Comparison of ENCODE assay signal across 8 mouse cellular contexts in the genomic region with DNA sequence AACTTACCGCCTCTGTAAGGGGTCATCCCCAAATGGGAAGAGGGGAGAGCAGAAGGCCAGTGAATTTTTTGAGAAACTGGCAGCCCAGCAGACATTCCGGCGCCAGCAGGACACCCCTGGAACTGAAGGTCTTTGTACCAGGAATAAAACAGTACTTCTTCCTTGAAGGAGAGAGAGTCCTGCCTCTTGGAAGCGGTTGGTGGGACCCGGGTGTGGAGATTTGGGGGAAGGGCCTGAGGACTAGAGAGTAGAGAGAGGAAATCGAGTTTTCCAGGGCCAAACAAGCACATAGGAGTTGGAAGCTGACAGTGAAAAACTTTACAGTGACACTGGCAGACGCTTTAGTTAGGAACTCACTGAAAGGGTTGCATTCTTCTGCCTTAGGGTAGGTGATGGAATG.
DNase-seq lines count a peak whose midpoint lies in the region; ATAC-seq and TF ChIP-seq lines count a peak whose summit lies in the region.
"Had no signal": no experiment of that assay in that cellular context is flagged by ENCODE, and none has a peak within 500 bp of the region (broad histone marks: within the 10 kb centered on the region; RNA-seq: fewer than 3 reads in every experiment).

No protein-coding gene starts in this region.

- TF ChIP-seq CTCF in lung, embryonic 14.5 days (IDR thresholded peaks at IDR 0.05; ENCODE audit: low read depth), result no peak

- ATAC-seq in lung, embryonic 14.5 days (ENCODE audit: insufficient read depth), result no peak
- no peak for ATAC-seq in forebrain, embryonic 11.5 days (replicated peaks; ENCODE audit: low FRiP score)
- ATAC-seq in intestine, embryonic 14.5 days (replicated peaks; ENCODE audit: low FRiP score, low TSS enrichment, low read depth), result no peak
- peak; percentile 15; the same call in 1 of the 2 replicates for ATAC-seq in neural tube, embryonic 15.5 days (ENCODE audit: low FRiP score)

- H3K9ac ChIP-seq in lung, embryonic 14.5 days, result 0 out of 2 replicates have a peak overlapping the region, but pooled peaks have one; percentile 27
- peak overlapping the region; percentile 49; the same call in 1 of the 2 replicates for H3K9ac ChIP-seq in forebrain, embryonic 11.5 days (ENCODE audit: low read length)
- no peak overlapping the region for H3K9ac ChIP-seq in intestine, embryonic 14.5 days (ENCODE audit: low read length)
- H3K9ac ChIP-seq in neural tube, embryonic 15.5 days (replicated peaks), result peak overlapping the region; percentile 39; the same call in 1 of the 2 replicates

- DNase-seq in lung, embryonic 14.5 days, result peak; percentile 21
- DNase-seq in lung, adult 18-20 months, result no peak
- no peak for DNase-seq in forebrain, embryonic 11.5 days (ENCODE audit: low spot score)
- peak; percentile 62 for DNase-seq in intestine, embryonic 14.5 days (ENCODE audit: low spot score)
- no peak for DNase-seq in cerebellum, adult 9-11 months
- DNase-seq in frontal cortex, adult 2 months (ENCODE audit: extremely low spot score in 1 of 2, low spot score in 1 of 2), result no peak

- no peaks in the 10 kb centered on the region for H3K36me3 ChIP-seq in lung, embryonic 14.5 days (ENCODE audit: insufficient read depth)
- no peaks in the 10 kb centered on the region for H3K36me3 ChIP-seq in forebrain, embryonic 11.5 days (ENCODE audit: control insufficient read depth, insufficient read depth, low read length)
- H3K36me3 ChIP-seq in intestine, embryonic 14.5 days (ENCODE audit: control insufficient read depth, insufficient read depth, low read length), result no peaks in the 10 kb centered on the region
- H3K36me3 ChIP-seq in neural tube, embryonic 15.5 days, result no peaks in the 10 kb centered on the region

- peak overlapping the region; percentile 47 for H3K27ac ChIP-seq in lung, embryonic 14.5 days (ENCODE audit: low read depth)
- H3K27ac ChIP-seq in forebrain, embryonic 11.5 days (ENCODE audit: low read depth, low read length), result no peak overlapping the region
- H3K27ac ChIP-seq in intestine, embryonic 14.5 days (ENCODE audit: low read depth), result no peak overlapping the region
- H3K27ac ChIP-seq in neural tube, embryonic 15.5 days (replicated peaks), result peak overlapping the region; percentile 70

- H3K4me3 ChIP-seq in lung, embryonic 14.5 days (ENCODE audit: low read depth, low read length), result peak overlapping the region; percentile 32; the same call in 1 of the 2 replicates
- H3K4me3 ChIP-seq in forebrain, embryonic 11.5 days (ENCODE audit: low read depth, low read length), result no peak overlapping the region
- no peak overlapping the region for H3K4me3 ChIP-seq in intestine, embryonic 14.5 days (ENCODE audit: low read depth, low read length)
- H3K4me3 ChIP-seq in neural tube, embryonic 15.5 days (replicated peaks), result peak overlapping the region; percentile 42
- H3K4me3 ChIP-seq: erythroblast, embryonic 14.5 days had no signal

- WGBS in lung, embryonic 14.5 days, result 22% methylated on average over 7 of the region's 7 CpGs
- 2% methylated on average over 7 of the region's 7 CpGs for WGBS in forebrain, embryonic 11.5 days
- WGBS in intestine, embryonic 14.5 days, result 24% methylated on average over 7 of the region's 7 CpGs
- 5% methylated on average over 7 of the region's 7 CpGs for WGBS in neural tube, embryonic 15.5 days

- no peaks in the 10 kb centered on the region for H3K9me3 ChIP-seq in lung, embryonic 14.5 days (ENCODE audit: low read depth, low read length)
- no peaks in the 10 kb centered on the region for H3K9me3 ChIP-seq in forebrain, embryonic 11.5 days (ENCODE audit: control insufficient read depth, low read length)
- H3K9me3 ChIP-seq in intestine, embryonic 14.5 days (ENCODE audit: control insufficient read depth, low read length), result no peaks in the 10 kb centered on the region
- H3K9me3 ChIP-seq in neural tube, embryonic 15.5 days (replicated peaks), result no peaks in the 10 kb centered on the region

- H3K4me2 ChIP-seq in lung, embryonic 14.5 days, result peak overlapping the region; percentile 81
- H3K4me2 ChIP-seq in forebrain, embryonic 11.5 days (ENCODE audit: low read depth, low read length, severe bottlenecking), result peak overlapping the region; percentile 78; the same call in 1 of the 2 replicates
- peak overlapping the region; percentile 78; the same call in 1 of the 2 replicates for H3K4me2 ChIP-seq in intestine, embryonic 14.5 days (ENCODE audit: low read length)
- H3K4me2 ChIP-seq in neural tube, embryonic 15.5 days, result peak overlapping the region; percentile 81

- H3K4me1 ChIP-seq in lung, embryonic 14.5 days (ENCODE audit: insufficient read depth), result 0 out of 2 replicates have a peak, but pooled peaks cover 5% of the 10 kb centered on the region
- H3K4me1 ChIP-seq in forebrain, embryonic 11.5 days (replicated peaks; ENCODE audit: control insufficient read depth, insufficient read depth, low read length), result peaks cover 17% of the 10 kb centered on the region
- H3K4me1 ChIP-seq in intestine, embryonic 14.5 days (replicated peaks; ENCODE audit: control insufficient read depth, insufficient read depth, low read length), result peaks cover 13% of the 10 kb centered on the region
- H3K4me1 ChIP-seq in neural tube, embryonic 15.5 days, result peaks cover 52% of the 10 kb centered on the region

- peaks cover 9% of the 10 kb centered on the region for H3K27me3 ChIP-seq in lung, embryonic 14.5 days (ENCODE audit: insufficient read depth, low read length)
- H3K27me3 ChIP-seq in forebrain, embryonic 11.5 days (ENCODE audit: control insufficient read depth, insufficient read depth, low read length), result no peaks in the 10 kb centered on the region
- H3K27me3 ChIP-seq in intestine, embryonic 14.5 days (replicated peaks; ENCODE audit: control insufficient read depth, insufficient read depth, low read length), result no peaks in the 10 kb centered on the region
- no peaks in the 10 kb centered on the region; the same call in 1 of the 2 replicates for H3K27me3 ChIP-seq in neural tube, embryonic 15.5 days (replicated peaks)

Comparison
In these comparisons a context has a peak if more than half of its experiments do, and no peak if none do; other contexts are left out.
1. DNase-seq: peak in lung, embryonic 14.5 days (single experiment) and intestine, embryonic 14.5 days (single experiment); none in lung, adult 18-20 months (0 of 2), forebrain, embryonic 11.5 days (single experiment), cerebellum, adult 9-11 months (single experiment) and frontal cortex, adult 2 months (0 of 2).
2. H3K27ac ChIP-seq: peak in lung, embryonic 14.5 days (single experiment) and neural tube, embryonic 15.5 days (single experiment); none in forebrain, embryonic 11.5 days (single experiment) and intestine, embryonic 14.5 days (single experiment).
3. H3K4me3 ChIP-seq: peak in lung, embryonic 14.5 days (single experiment) and neural tube, embryonic 15.5 days (single experiment); none in forebrain, embryonic 11.5 days (single experiment) and intestine, embryonic 14.5 days (single experiment).
4. Peak in every context shown above with its lines, with median percentiles within 50 percentile points of each other: H3K4me2 ChIP-seq.